Mouse (Mus musculus) stomach, postnatal 0 days (tissue): ENCODE data around the gene Sgsm3. TPM values are rescaled to one million over a fixed set of nuclear protein-coding genes. Genes with fewer than 3 reads are reported as not detected.
A peak's percentile ranks its signal among the peaks of the same experiment; 100 is the strongest.

ENCODE experiments used
- ATAC-seq: fragments of 200-750 bp; cut with Nextera tagmentation; 2 replicates; pipeline ENCODE4 v1.8.0; 2017; ENCODE audit not compliant: low FRiP score, low TSS enrichment
- DNase-seq: peaks from one replicate; pipeline ENCODE4 v3.0.0-alpha.2; 2016; ENCODE audit warnings: low spot score
- H3K27ac ChIP-seq: fragments of 300-500 bp; sonication (generic); replicated peaks from 2 replicates; pipeline ENCODE4 v1.5.1; 2014; ENCODE audit warnings: mild to moderate bottlenecking, control low read depth
- H3K27me3 ChIP-seq: fragments of 300-500 bp; sonication (generic); 2 replicates; pipeline ENCODE4 v1.6.1; 2014; ENCODE audit warnings: low read length; ENCODE audit not compliant: control insufficient read depth, insufficient read depth
- H3K36me3 ChIP-seq: fragments of 300-500 bp; sonication (generic); 2 replicates; pipeline ENCODE4 v1.6.1; 2014; ENCODE audit warnings: low read length, mixed read lengths; ENCODE audit not compliant: control insufficient read depth, insufficient read depth
- H3K4me1 ChIP-seq: fragments of 300-500 bp; sonication (generic); replicated peaks from 2 replicates; pipeline ENCODE4 v1.6.1; 2014; ENCODE audit warnings: antibody characterized with exemption; ENCODE audit not compliant: control insufficient read depth, insufficient read depth
- H3K4me2 ChIP-seq: fragments of 300-500 bp; sonication (generic); replicated peaks from 2 replicates; pipeline ENCODE4 v1.6.1; 2014; ENCODE audit warnings: low read depth, mild to moderate bottlenecking, control low read depth, moderate library complexity
- H3K4me3 ChIP-seq: fragments of 300-500 bp; sonication (generic); 2 replicates; pipeline ENCODE4 v1.5.1; 2014; ENCODE audit warnings: low read depth, low read length, control low read depth
- H3K9ac ChIP-seq: fragments of 300-500 bp; sonication (generic); 2 replicates; pipeline ENCODE4 v1.6.1; 2014; ENCODE audit warnings: mild to moderate bottlenecking, low read length, control low read depth, mixed read lengths
- H3K9me3 ChIP-seq: fragments of 300-500 bp; sonication (generic); 2 replicates; pipeline ENCODE4 v1.6.1; 2016; ENCODE audit warnings: low read length; ENCODE audit not compliant: control insufficient read depth
- CTCF ChIP-seq: IDR thresholded peaks from 2 replicates; pipeline ENCODE4 v1.5.1; 2016; ENCODE audit warnings: antibody characterized with exemption, low read depth, mild to moderate bottlenecking, moderate library complexity
- EP300 ChIP-seq: optimal IDR thresholded peaks from 2 replicates; pipeline ENCODE3; 2016; ENCODE audit warnings: antibody characterized with exemption
- WGBS: fragments of 180-500 bp; shearing (Covaris S2); extraction: QIAGEN DNeasy Blood & Tissue Kit; methylation state at CpG from one replicate; pipeline ENCODE4 v1.1.7; 2014; 5-methylcytosine and 5-hydroxymethylcytosine counted together
- polyA plus RNA-seq: library from polyadenylated mRNA; unstranded; fragments of >200 nt; fragmentation: Nextera tagmentation; extraction: Ambion mirVana; gene quantifications from 2 replicates; pipeline ENCODE4 v1.2.1, GENCODE M21; 2015

Gene Sgsm3
- polyA plus RNA-seq, 1 experiment from 2014 or later = 44.8 TPM

DNA sequence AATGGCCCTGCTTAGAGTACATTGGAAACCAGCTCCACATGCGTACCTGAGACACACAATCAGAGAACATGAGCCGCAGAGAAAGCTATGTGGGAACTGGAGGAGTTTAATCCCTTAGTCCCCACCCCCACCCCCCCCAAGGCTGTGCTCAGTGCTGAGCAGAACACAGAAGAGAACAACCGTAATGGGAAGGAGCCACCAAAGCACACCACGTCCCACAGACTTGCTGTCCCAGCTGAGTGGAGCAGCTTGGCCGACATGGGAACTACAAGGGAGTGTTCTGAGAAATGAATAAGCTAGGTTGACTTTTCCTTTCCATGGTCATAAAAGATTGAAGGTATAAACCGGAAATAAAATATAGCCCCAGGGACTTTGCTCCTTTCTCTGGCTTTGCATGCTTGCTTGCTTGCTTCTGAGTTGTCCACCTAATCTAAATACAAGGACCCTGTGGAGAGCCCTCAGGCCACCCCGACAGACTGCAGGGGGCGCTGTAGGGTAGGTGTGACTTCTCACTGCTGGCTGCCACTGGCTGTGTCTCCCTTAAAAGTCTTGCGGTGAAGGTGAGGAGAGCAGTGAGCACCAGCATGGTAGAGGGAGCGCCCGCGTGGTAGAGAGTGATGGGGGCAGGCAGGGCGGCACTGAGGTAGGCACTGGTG lies 64.8 kb downstream of the Sgsm3 start:
- ATAC-seq (peak; percentile 61; the same call in 1 of the 2 replicates), DNase-seq (peak; percentile 66)
- Histone ChIP-seq H3K4me1 (no peaks in the 10 kb centered on the region), H3K36me3 (peaks cover 4% of the 10 kb centered on the region; the same call in 1 of the 2 replicates), H3K9me3 (no peaks in the 10 kb centered on the region), H3K27ac (no peak overlapping the region), H3K27me3 (no peaks in the 10 kb centered on the region), H3K4me2 (no peak overlapping the region), H3K9ac (no peak overlapping the region), H3K4me3 (no peak overlapping the region)
- no peak for TF ChIP-seq EP300
- TF ChIP-seq CTCF = peak; percentile 60
- 60% methylated on average over 13 of the region's 13 CpGs for WGBS

DNA sequence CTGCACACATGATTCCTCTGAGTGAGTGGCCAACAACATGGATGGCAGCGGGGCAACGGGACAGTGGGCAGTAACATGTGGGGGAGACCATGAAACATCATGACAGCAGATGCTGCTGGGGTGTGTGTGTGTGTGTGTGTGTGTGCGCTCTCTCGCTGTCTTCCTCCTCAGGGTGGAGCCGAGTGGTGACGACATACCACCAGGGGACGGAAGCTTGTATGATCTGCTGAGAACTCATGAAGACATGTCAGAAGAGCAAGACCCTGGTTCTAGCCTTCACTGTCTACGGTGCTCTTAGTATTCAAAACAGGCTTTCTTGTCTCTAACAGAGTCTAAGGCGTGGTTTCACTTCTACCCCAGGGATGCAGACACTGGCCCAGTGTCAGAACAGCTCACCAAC lies 66.9 kb downstream of the Sgsm3 start:
- no peak for TF ChIP-seq EP300
- TF ChIP-seq CTCF = no peak
- H3K9ac ChIP-seq = no peak overlapping the region
- H3K36me3 ChIP-seq = peaks cover 4% of the 10 kb centered on the region; the same call in 1 of the 2 replicates
- H3K27ac ChIP-seq = no peak overlapping the region
- no peaks in the 10 kb centered on the region for H3K9me3 ChIP-seq
- ATAC-seq (no peak), DNase-seq (no peak)
- H3K4me2 ChIP-seq = no peak overlapping the region
- 91% methylated on average over 9 of the region's 9 CpGs for WGBS
- H3K4me1 ChIP-seq = no peaks in the 10 kb centered on the region
- no peaks in the 10 kb centered on the region for H3K27me3 ChIP-seq
- no peak overlapping the region for H3K4me3 ChIP-seq

DNA sequence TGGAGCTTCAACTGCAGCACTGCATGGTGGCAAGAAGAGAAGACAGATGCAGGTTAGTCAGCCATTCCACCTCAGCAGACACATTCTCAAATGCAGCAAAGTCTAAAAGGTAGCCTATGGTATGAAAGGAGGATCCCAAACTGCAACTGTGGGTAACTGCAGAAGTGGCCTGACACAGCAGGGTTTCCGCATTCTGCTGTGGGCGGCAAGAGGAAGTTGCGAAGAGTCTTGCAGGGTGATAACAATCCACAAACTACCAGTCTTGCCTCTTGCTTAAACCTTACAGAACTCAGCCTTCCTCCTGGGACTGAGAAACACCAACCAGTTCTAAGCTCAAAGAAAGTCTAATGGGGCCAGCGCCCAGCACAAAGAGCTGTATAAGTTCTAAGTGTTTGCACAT lies 67.8 kb downstream of the Sgsm3 start:
- H3K27me3 ChIP-seq = no peaks in the 10 kb centered on the region
- no peaks in the 10 kb centered on the region for H3K4me1 ChIP-seq
- H3K9ac ChIP-seq = no peak overlapping the region
- H3K36me3 ChIP-seq = peaks cover 4% of the 10 kb centered on the region; the same call in 1 of the 2 replicates
- H3K4me2 ChIP-seq = no peak overlapping the region
- ATAC-seq (no peak), DNase-seq (no peak)
- H3K4me3 ChIP-seq = no peak overlapping the region
- no peaks in the 10 kb centered on the region for H3K9me3 ChIP-seq
- no peak for TF ChIP-seq CTCF
- TF ChIP-seq EP300 = no peak
- WGBS = 83% methylated on average over 4 of the region's 4 CpGs
- H3K27ac ChIP-seq = no peak overlapping the region

DNA sequence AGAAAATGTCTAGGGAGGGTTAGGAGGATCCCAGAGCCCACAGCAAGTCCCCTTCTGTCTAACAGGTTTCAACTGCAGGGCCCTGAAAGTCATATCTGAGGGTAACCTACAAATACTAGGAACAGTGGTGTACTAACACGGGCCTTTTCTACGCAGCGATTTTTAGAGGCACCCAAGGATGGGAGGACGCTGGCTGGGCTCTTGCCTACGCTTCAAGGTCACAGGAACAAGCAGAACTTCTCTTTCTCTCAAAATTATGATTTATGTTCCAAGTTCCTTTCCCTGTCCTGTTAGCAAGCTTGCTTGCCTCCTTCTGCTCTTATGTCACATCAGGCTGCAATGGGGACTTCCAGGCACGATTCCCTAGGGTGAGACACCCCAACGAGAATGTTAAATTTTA lies 68.5 kb downstream of the Sgsm3 start:
- H3K27ac ChIP-seq = no peak overlapping the region
- TF ChIP-seq EP300 (no peak), CTCF (no peak)
- H3K4me2 ChIP-seq = no peak overlapping the region
- ATAC-seq (no peak), DNase-seq (no peak)
- H3K4me1 ChIP-seq = no peaks in the 10 kb centered on the region
- no peak overlapping the region for H3K4me3 ChIP-seq
- H3K36me3 ChIP-seq = peaks cover 4% of the 10 kb centered on the region; the same call in 1 of the 2 replicates
- no peaks in the 10 kb centered on the region for H3K9me3 ChIP-seq
- no peak overlapping the region for H3K9ac ChIP-seq
- WGBS = 76% methylated on average over 7 of the region's 7 CpGs
- no peaks in the 10 kb centered on the region for H3K27me3 ChIP-seq

DNA sequence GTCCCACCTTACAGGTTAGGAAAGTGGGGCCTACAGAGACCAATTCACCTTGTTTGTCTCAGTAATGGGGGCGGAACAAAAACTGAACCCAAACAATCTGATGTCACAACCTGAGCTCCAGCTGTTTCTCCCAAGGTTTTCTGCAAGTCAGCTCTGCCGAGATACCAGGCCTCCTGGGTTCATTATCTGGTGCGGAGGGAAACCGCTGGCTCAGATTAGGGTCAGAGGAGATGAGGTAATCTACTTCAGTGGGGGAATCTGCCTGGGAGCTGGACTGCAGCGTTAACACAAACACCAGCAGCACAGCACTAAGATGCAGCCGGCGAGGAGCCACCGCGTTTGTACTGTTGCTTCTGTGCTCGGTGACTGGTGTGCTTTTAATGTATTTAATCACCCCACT lies 69.9 kb downstream of the Sgsm3 start:
- 44% methylated on average over 10 of the region's 10 CpGs for WGBS
- TF ChIP-seq EP300 (no peak), CTCF (no peak)
- peaks cover 4% of the 10 kb centered on the region; the same call in 1 of the 2 replicates for H3K36me3 ChIP-seq

DNA sequence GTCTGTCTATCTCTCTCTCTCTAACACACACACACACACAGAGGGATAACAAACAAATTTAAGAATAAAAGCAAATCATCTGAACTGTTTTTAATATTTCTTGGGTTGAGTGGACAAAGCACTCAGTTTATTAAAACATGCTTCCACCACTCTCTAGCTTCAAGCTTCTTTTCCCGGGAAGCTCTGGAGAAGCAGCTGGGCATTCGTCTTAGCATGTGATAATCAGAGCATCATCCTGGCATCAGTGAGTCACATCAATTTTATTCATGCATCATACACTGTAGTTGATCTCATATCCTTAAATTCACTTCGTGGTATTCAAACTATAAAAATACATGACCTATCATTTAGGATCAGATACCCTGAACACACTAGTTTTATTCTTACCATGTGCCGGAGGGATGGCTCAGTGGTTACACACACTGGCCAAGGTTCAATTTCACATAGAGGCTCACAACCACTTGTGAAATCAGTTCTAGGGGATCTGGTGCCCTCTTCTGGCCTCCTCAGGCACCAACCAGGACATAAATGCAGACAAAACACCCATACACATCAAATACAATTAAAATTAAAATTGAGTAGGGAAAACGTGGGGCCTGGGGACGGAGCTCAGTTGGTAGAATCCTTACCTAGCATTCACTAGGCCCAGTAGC lies 72.0 kb downstream of the Sgsm3 start:
- ATAC-seq (0 out of 2 replicates have a peak, but pooled peaks have one; percentile 35), DNase-seq (peak; percentile 56)
- 68% methylated on average over 6 of the region's 6 CpGs for WGBS
- no peaks in the 10 kb centered on the region for H3K4me1 ChIP-seq
- H3K4me2 ChIP-seq = no peak overlapping the region
- H3K9me3 ChIP-seq = no peaks in the 10 kb centered on the region
- no peak overlapping the region for H3K27ac ChIP-seq
- peaks cover 2% of the 10 kb centered on the region; the same call in 1 of the 2 replicates for H3K36me3 ChIP-seq
- no peaks in the 10 kb centered on the region for H3K27me3 ChIP-seq
- TF ChIP-seq CTCF (peak; percentile 82), EP300 (no peak)
- no peak overlapping the region for H3K4me3 ChIP-seq
- no peak overlapping the region for H3K9ac ChIP-seq

More for the DNA sequence above, 69.9 kb downstream of the Sgsm3 start:
- Histone ChIP-seq H3K27me3 (no peaks in the 10 kb centered on the region), H3K4me1 (no peaks in the 10 kb centered on the region), H3K4me3 (no peak overlapping the region), H3K9me3 (no peaks in the 10 kb centered on the region), H3K27ac (no peak overlapping the region), H3K4me2 (no peak overlapping the region), H3K9ac (no peak overlapping the region)
- DNase-seq (no peak), ATAC-seq (no peak)
